Mouse (Mus musculus) retina, postnatal 1 day (tissue): ENCODE results near the gene Tmprss6.

ENCODE experiments used
- DNase-seq: peaks from one replicate; pipeline ENCODE4 v3.0.0-alpha.2; 2012

Tmprss6 gene

GRCm38 (mm10) chr15:78481448-78482000, 13.1 kb upstream of the Tmprss6 start:
- DNase-seq = peak; percentile 24

GRCm38 (mm10) chr15:78480991-78481390, 12.6 kb upstream of the Tmprss6 start:
- DNase-seq = no peak

- DNase-seq = no peak
Measured at GRCm38 (mm10) chr15:78480111-78480510, 11.7 kb upstream of the Tmprss6 start.

- no peak for DNase-seq
Measured at GRCm38 (mm10) chr15:78479470-78479869, 11.0 kb upstream of the Tmprss6 start.

- no peak for DNase-seq
Measured at GRCm38 (mm10) chr15:78478073-78478472, 9.6 kb upstream of the Tmprss6 start.

- DNase-seq = no peak
Measured at GRCm38 (mm10) chr15:78476878-78477277, 8.4 kb upstream of the Tmprss6 start.

GRCm38 (mm10) chr15:78475604-78476031, 7.2 kb upstream of the Tmprss6 start:
- no peak for DNase-seq

GRCm38 (mm10) chr15:78473442-78473841, 5.0 kb upstream of the Tmprss6 start:
- no peak for DNase-seq

- DNase-seq = no peak
Measured at GRCm38 (mm10) chr15:78471902-78472301, 3.5 kb upstream of the Tmprss6 start.

- DNase-seq = no peak
Measured at GRCm38 (mm10) chr15:78470495-78471276, 2.3 kb upstream of the Tmprss6 start.

GRCm38 (mm10) chr15:78467570-78467969, 864 bp downstream of the Tmprss6 start:
- DNase-seq = no peak

- peak; percentile 19 for DNase-seq
Measured at GRCm38 (mm10) chr15:78466809-78467208, 1.6 kb downstream of the Tmprss6 start.

- no peak for DNase-seq
Measured at GRCm38 (mm10) chr15:78462981-78463380, 5.5 kb downstream of the Tmprss6 start.

- no peak for DNase-seq
Measured at GRCm38 (mm10) chr15:78457193-78457592, 11.2 kb downstream of the Tmprss6 start.

GRCm38 (mm10) chr15:78456051-78456450, 12.4 kb downstream of the Tmprss6 start:
- DNase-seq = no peak

GRCm38 (mm10) chr15:78455168-78455567, 13.3 kb downstream of the Tmprss6 start:
- no peak for DNase-seq

GRCm38 (mm10) chr15:78452929-78453328, 15.5 kb downstream of the Tmprss6 start:
- no peak for DNase-seq

- no peak for DNase-seq
Measured at GRCm38 (mm10) chr15:78451201-78451600, 17.2 kb downstream of the Tmprss6 start.

GRCm38 (mm10) chr15:78450419-78450768, 18.0 kb downstream of the Tmprss6 start:
- DNase-seq = no peak

- peak; percentile 85 for DNase-seq
Measured at GRCm38 (mm10) chr15:78449694-78450418, 18.6 kb downstream of the Tmprss6 start.

- no peak for DNase-seq
Measured at GRCm38 (mm10) chr15:78449131-78449530, 19.3 kb downstream of the Tmprss6 start.

GRCm38 (mm10) chr15:78447746-78448535, 20.5 kb downstream of the Tmprss6 start:
- peak; percentile 93 for DNase-seq

GRCm38 (mm10) chr15:78447121-78447520, 21.3 kb downstream of the Tmprss6 start:
- DNase-seq = no peak
